Mouse (Mus musculus): ENCODE data around the gene H60b. TPM values are rescaled to one million over a fixed set of nuclear protein-coding genes. Genes with fewer than 3 reads are reported as not detected.

Gene H60b
- total and polyA plus RNA-seq, 3 experiments: not detected

DNA sequence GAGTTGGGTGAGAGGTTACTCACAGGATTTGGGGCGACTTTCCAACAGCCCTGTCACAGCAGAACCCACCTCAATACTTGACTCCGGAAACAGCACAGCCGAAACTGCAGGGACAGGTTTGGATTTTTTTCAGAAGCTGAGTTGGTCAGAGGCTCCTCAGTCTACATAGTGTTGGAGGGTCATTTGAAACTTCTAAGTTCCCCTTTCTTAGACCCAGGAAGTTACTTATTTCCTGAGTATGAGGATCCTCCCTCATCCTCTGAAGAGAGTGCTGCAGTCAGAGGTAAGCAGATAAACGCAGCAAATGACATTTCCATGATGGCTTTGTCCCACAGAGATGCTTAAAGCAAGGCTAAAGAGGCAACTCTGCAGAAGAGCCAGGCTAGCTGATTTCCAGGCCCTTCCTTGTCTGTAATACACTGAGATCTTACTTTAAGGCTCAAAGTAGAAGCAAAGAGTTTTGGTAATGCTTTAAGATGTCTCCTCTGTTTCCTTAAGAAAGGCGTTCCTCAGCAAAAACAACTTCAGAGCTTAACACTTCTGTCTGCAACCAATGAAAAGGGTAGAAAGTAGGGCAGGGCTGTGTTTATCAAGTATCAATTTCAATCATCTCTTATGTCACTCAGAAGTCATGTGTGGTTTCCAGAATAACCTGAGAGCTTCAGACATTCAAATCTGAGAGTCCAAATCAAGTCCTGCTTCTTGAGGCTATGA is 144.1 kb downstream of the H60b start:
- peak; percentile 70 for DNase-seq (ENCODE audit: extremely low read depth)
- H3K27me3 ChIP-seq (replicated peaks): no peaks in the 10 kb centered on the region
- H3K36me3 ChIP-seq (replicated peaks in 1 of 2; ENCODE audit: control insufficient read depth in 1 of 2, insufficient read depth in 1 of 2, low read length in 1 of 2): peaks cover 5 to 28% of the 10 kb centered on the region in 2 experiments
- H3K9ac ChIP-seq (ENCODE audit: insufficient read depth, low read depth): peak overlapping the region; percentile 87
- peaks cover 3% of the 10 kb centered on the region for H3K79me2 ChIP-seq (replicated peaks; ENCODE audit: control insufficient read depth, extremely low read depth, insufficient read depth, poor library complexity, severe bottlenecking)
- dilution Hi-C loops (cut with MboI; ENCODE audit: extremely low pct_ligation_motif_present, extremely low pct_unique_long_range_greater_than_20kb, low sequenced_read_pairs): no loop called here
- peaks cover 21 to 66% of the 10 kb centered on the region in 2 experiments for H3K4me1 ChIP-seq (ENCODE audit: control insufficient read depth in 1 of 2, insufficient read depth in 2 of 2)
- H3K9me3 ChIP-seq (replicated peaks; ENCODE audit: low read length): no peaks in the 10 kb centered on the region
- TF ChIP-seq ZNF384 (IDR thresholded peaks at IDR 0.05; ENCODE audit: low read depth, low read length) (peak; percentile 85), SIN3A (IDR thresholded peaks at IDR 0.05; ENCODE audit: low read length) (peak; percentile 85; the same call in 1 of the 2 replicates), IRF4 (IDR thresholded peaks at IDR 0.05; ENCODE audit: low read depth, low read length) (peak; percentile 74), MYC (IDR thresholded peaks at IDR 0.05; ENCODE audit: low read depth, low read length) (peak; percentile 55; the same call in 1 of the 2 replicates), NRF1 (IDR thresholded peaks at IDR 0.05; ENCODE audit: low read depth, low read length) (no peak), HCFC1 (IDR thresholded peaks at IDR 0.05; ENCODE audit: low read depth, low read length) (peak; percentile 36), JUN (IDR thresholded peaks at IDR 0.05; ENCODE audit: insufficient read depth, low read depth, low read length) (peak; percentile 46), POLR2A (IDR thresholded peaks at IDR 0.05; ENCODE audit: low read depth, low read length) (peak; percentile 50; the same call in 1 of the 2 replicates), MAZ (IDR thresholded peaks at IDR 0.05; ENCODE audit: low read depth, low read length) (no peak), MEF2A (IDR thresholded peaks at IDR 0.05; ENCODE audit: borderline replicate concordance, low read depth, low read length) (0 out of 2 replicates have a peak, but pooled peaks have one; percentile 37), TCF12 (IDR thresholded peaks at IDR 0.05; ENCODE audit: low read depth, low read length) (peak; percentile 56), POLR2AphosphoS2 (IDR thresholded peaks at IDR 0.05; ENCODE audit: low read depth, low read length) (no peak), EP300 (IDR thresholded peaks at IDR 0.05; ENCODE audit: low read length) (peak; percentile 45), PAX5 (IDR thresholded peaks at IDR 0.05; ENCODE audit: low read length) (no peak), MAFK (IDR thresholded peaks at IDR 0.05; ENCODE audit: insufficient replicate concordance, low read length) (no peak; the same call in 1 of the 2 replicates), ZMIZ1 (IDR thresholded peaks at IDR 0.05; ENCODE audit: low read depth, low read length) (peak; percentile 39; the same call in 1 of the 2 replicates), CHD2 (IDR thresholded peaks at IDR 0.05; ENCODE audit: low read length) (0 out of 2 replicates have a peak, but pooled peaks have one; percentile 40), NELFE (IDR thresholded peaks at IDR 0.05; ENCODE audit: low read depth, low read length) (0 out of 2 replicates have a peak, but pooled peaks have one; percentile 30), JUND (conservative IDR thresholded peaks at IDR 0.05; ENCODE audit: low read depth, low read length) (peak; percentile 61), CTCF (conservative IDR thresholded peaks at IDR 0.05 in 1 of 2, IDR thresholded peaks at IDR 0.05 in 1 of 2; ENCODE audit: low read depth in 2 of 2, low read length in 2 of 2) (no peak), ZC3H11A (IDR thresholded peaks at IDR 0.05; ENCODE audit: low read depth, low read length) (no peak), USF1 (IDR thresholded peaks at IDR 0.05; ENCODE audit: low read depth, low read length) (no peak), ETS1 (conservative IDR thresholded peaks at IDR 0.05; ENCODE audit: low read depth, low read length) (peak; percentile 50; the same call in 1 of the 2 replicates), UBTF (IDR thresholded peaks at IDR 0.05; ENCODE audit: low read depth, low read length) (no peak), RCOR1 (conservative IDR thresholded peaks at IDR 0.05; ENCODE audit: low read depth, low read length) (no peak; the same call in 1 of the 2 replicates), ELF1 (IDR thresholded peaks at IDR 0.05; ENCODE audit: low read depth, low read length) (peak; percentile 77), MAX (IDR thresholded peaks at IDR 0.05; ENCODE audit: low read length) (no peak; the same call in 1 of the 2 replicates), GABPA (IDR thresholded peaks at IDR 0.05; ENCODE audit: insufficient replicate concordance, low read depth, low read length) (no peak), BHLHE40 (IDR thresholded peaks at IDR 0.05; ENCODE audit: low read depth, low read length) (peak; percentile 66), RAD21 (IDR thresholded peaks at IDR 0.05; ENCODE audit: low read depth, low read length) (no peak), CHD1 (IDR thresholded peaks at IDR 0.05; ENCODE audit: low read depth, low read length) (peak; percentile 79; the same call in 1 of the 2 replicates), USF2 (conservative IDR thresholded peaks at IDR 0.05; ENCODE audit: low read depth, low read length) (no peak), KAT2A (IDR thresholded peaks at IDR 0.05; ENCODE audit: insufficient replicate concordance, low read length) (no peak), TBP (conservative IDR thresholded peaks at IDR 0.05; ENCODE audit: low read depth, low read length) (peak; percentile 75)
- in situ Hi-C loops (cut with MboI; ENCODE audit: low pct_ligation_motif_present, low pct_unique_long_range_greater_than_20kb, low sequenced_read_pairs): no loop called here
- peak overlapping the region; percentile 67 for H3K27ac ChIP-seq (ENCODE audit: insufficient read depth, low read depth)
- peak overlapping the region; percentile 59 to 74 (median 60) for H3K4me3 ChIP-seq (replicated peaks in 1 of 3; ENCODE audit: low read depth in 2 of 3, low read length in 2 of 3, poor library complexity in 1 of 3)
- peak overlapping the region; percentile 90 for H3K4me2 ChIP-seq (ENCODE audit: insufficient read depth, low read depth, poor library complexity, severe bottlenecking)
